Mouse (Mus musculus): Measurements from ENCODE around the gene Tmc6.
"Not testable (repeated sequence)": the region's sequence is repeated elsewhere in the genome, so short reads cannot be mapped to it uniquely, and the experiment has no call there.

The Tmc6 gene

DNA sequence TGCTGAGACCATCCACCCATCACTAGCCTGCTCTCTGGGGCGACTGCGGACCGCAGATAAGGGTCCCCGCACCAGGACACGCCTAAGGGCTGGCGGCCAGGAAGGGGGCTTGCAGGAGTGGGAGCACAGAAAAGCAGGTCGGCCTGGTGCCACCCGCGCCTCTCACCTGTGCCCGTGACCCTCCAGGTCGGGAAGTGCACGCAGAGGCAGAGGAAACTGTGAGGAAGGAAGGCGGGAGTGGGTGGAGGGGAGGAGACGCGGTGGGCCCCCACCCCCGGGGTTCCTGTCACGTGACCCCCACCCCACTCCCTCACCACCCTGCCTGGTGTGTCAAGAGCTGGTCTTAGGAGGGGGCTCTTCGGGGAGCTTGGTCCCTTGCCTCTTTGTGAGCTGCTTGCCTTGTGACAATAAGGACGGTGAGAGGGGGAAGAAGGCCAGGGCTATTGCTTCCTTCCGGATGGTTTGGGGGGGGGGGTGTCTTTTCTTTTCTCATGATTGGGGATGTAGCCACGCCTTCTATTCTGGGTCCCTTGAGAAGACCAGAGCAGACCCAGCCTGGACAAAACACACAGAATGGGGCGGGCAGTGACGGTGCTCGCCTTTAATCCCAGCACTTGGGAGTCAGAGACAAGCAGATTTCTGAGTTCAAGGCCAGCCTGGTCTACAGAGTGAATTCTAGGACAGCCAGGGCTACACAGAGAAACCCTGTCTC is at the start of gene Tmc6, which contains the start of gene Tmc8:
TSS of gene Tmc6 (minus strand) at position 206 of the 712 bp plus-strand sequence.
TSS of gene Tmc8 (plus strand) at position 84 of the 712 bp plus-strand sequence.
- no peak for DNase-seq (ENCODE audit: low read depth, low spot score)

DNA sequence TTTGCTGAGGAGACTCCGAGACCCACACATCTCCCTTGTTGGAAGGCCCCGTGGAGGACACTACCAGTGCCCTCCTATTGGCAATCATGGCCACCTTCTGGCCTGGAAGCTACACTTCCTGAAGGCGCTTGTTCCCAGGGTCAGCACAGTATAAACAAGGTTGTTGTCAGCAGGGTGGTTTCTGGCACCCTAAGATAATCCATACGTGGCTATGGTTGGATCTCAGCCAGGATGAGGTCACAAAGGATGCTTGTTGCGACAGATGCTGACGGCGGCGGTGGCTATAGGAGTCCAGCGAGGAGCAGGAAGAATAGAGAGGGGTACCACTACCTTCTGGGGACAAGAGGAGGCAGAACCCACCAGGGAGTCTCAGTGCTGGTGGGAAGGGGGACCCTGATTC is 48.4 kb upstream of the Tmc6 start:
- no peak for DNase-seq (ENCODE audit: low read depth, low spot score)

DNA sequence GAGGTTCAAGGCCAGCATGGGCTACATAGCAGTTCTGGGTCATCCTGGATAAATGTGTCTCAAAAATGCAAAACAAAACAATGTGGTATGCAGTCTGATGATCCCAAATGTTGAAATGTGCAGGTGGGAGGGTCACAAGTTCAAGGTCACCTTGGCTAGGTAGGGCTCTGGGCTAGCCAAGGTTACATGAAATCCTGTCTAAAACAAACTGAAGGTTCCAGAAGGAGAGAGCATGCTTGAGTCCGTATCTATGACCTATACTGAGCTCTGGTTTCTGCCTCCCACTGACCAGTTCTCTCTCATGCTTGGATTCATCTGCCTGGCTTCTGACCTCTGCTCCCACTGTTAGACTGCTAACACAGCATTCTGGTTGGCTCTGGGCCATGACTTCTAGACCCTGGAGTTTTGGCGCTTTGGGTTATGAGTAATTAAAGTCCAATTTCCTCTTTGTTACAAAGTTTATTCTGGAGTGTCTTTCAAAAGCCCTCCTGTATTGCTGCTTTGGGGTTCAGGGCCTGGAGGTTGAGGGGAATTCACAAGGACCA is 47.7 kb upstream of the Tmc6 start:
- no peak for DNase-seq (ENCODE audit: low read depth, low spot score)

DNA sequence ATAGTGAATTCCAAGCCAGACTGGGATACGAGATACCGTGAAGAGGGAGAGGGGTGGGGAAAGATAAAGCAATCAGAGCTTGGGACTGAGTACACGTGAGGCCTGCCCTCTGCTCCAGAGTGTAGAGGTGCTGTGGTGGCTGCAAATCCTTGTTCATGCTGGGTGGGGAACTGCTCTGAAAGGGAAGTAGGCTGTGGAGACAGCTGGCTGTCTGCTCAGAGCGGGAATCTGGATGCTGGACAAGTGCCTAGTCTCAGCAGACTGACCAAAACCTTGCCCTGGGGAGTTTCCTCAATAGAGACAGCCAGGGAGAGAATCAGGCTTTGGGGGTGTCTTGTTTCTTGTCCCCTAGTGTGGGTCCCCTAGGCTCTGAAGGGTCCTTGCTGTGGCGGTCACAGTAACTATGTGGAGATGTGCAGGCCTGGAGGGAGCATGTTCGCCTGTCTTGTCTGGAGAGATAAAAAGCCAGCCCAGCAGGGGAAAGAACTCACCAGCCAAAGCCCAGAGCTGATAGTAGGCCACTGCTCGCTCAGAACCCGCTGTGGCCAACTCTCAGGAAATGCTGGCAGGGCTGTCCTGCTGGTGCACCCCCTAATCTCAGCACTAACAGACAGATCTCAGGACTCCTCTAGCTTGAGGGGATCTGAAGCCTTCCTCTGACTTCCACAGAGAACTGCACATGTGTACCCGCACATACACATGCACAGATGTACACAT is 47.0 kb upstream of the Tmc6 start:
- DNase-seq (ENCODE audit: low read depth, low spot score), result no peak

DNA sequence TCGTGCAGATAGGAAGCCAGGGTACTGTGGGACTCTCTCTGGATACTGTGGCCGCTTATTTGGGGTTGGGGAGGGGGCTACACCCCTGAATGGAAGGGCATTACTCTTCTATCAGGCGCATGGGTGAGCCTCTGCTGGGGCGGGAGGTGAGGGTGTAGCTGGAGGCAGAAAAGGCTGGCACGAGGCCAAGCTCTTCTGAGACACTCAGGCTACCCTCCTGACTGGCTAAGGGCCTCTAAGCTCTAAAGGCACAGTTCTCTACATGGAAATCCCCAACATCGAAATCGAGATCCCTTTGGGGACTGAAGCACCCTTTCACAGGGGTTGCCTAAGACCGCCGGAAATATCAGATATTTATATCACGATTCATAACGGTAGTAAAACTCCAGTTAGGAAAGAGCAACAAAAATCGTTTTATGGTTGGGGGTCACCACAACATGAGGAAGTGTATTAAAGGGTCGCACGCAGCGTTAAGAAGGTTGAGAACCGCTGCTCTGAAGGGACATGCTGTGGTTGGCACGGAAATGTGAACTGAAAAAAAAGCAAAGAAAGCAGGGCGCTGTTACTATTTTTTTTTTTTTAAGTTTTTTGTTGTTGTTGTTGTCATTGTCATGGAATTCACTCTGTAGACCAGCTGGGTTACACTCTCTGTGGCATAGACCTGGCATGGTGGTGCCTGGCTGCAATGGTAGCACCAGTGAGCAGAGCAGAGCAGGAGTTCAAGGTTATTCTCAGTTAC is 46.3 kb upstream of the Tmc6 start:
- DNase-seq (ENCODE audit: low read depth, low spot score), result no peak

DNA sequence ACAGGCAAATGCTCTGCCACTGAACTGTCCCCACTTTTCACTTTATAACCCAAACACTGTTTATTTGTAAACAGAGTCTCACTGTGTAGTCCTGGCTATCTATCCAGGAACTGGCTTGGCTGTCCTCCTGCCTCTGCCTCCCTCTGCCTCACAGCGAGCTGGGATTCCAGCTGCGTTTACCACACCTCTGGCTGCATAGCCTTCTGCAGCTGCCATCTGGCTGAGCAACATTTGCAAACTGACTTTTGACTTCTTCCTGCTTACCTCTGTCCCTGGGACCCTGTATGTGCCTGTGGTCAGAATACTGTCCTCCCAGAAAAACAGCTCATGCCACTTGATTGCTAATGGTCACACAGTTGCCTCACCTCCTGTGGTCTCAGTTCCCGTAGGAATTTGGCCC is 45.4 kb upstream of the Tmc6 start:
- no peak for DNase-seq (ENCODE audit: low read depth, low spot score)

DNA sequence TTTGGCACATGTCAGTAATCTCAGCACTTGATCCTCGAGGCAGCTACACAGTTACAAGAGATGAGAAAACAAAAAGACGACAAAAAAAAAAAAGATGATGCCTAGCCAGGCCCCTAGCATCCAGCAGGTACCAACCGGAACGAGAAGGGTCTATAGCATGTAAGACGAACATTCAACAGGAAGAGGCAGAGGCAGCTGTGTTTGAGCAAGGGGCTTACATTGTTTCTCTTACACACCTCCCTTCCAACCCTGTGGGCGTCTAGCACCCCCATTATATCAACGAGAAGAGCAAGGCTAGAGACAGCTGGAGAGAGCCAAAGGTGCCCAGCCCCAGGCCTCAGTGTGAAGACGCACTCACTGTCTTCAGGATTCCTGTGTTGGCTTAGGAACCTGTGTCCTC is 44.9 kb upstream of the Tmc6 start:
- DNase-seq (ENCODE audit: low read depth, low spot score), result no peak

DNA sequence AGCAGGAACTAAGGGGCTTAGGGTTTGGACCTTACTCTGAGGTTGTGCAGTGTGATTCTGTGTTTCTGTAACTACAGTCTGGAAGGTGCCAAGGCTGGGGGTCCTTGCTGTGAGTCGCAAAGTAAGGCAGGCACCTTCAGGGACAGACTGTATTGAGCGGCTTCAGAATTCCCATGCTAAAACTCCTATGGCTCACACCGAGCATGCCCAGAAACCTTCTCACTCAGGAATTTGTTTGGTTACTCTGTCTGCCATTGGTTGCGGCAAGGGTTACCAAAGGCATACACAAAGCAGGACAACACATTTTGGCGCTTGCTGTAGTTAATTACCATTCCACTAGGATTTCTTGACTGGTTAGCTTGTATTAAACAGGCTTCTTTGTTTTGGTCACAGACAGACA is 44.2 kb upstream of the Tmc6 start:
- DNase-seq (ENCODE audit: low read depth, low spot score), result no peak

DNA sequence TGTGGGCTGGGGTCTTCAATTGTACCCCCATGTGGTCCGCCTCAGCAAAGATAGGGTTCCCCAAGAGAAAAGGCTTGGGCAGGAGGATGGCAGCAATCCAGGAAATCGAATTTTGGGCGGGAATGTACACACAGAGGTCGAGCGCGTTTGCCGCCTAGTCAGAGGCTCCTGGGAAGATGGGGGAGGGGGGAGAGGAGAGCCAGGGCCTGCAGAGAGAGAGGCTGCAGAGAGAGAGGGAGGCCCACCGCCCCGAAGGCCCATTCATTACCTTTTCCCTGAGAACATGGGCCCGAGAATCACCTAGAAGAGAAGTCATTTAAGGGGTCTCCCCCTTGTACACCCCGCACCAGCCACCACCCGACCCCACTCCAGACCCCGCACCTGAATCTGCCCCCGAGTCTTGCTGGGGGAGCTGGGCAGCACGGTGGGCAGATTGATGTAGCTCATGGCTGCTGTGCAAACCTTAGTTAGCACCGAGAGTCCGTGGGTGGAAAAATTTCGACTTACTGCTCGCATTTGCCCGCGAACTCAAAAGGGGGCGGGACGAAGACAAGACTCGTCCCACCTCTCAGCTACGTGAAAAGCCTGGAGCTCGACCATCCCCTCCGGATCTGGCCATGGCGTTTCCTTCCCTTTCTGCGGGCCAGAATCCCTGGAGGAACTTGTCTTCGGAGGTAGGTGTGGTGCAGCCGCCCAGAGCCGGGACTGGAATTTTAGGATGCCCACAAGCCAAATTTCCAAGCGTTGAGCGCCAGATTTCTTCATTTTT is 43.5 kb upstream of the Tmc6 start, which contains the start of the genes Afmid and Tk1:
TSS of gene Afmid (plus strand) at position 592 of the 769 bp plus-strand sequence.
TSS of gene Tk1 (minus strand) at position 760 of the 769 bp plus-strand sequence.
- DNase-seq (ENCODE audit: low read depth, low spot score), result no peak

DNA sequence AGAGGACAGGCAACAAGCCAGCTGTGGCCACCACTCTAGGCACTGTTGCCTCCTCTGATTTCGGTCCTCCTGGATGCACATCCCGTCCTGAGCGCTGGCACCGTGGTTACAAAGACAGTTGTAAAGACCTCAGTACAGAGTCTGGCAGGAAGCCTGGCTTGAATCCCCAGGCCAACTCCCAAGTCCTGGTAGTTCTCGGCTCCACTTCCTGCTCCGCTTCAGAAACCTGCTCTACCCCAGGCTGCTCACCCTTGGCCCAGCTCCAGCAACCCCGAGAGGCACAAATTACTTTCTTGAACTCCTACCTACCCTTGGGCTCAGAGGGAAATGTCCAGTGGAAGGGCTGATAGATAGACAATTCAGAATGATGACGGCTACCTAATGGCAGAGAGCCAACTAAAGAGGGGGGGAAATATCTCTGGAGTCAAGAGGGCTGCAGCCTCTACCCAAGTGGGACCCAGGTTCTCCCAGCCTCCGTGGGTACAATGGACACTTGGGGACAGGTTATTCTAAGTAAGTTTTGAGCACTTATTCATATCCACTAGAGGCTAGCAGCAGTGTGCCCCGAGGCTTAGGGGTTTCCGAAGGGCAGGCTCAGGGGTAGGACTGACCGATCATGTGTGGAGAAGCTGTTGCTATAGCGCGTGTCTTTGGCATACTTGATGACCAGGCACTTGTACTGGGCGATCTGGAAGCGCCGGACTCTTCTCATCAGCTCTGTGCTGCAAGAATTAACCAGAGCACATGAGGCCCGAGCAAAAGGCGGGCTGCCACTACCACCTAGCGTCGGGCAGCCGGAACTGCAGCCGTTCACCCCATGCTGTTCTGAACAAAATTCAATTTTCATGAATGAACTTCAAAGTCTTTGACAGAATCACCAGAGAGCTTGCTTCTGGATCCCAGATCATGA is 42.3 kb upstream of the Tmc6 start:
- no peak for DNase-seq (ENCODE audit: low read depth, low spot score)

DNA sequence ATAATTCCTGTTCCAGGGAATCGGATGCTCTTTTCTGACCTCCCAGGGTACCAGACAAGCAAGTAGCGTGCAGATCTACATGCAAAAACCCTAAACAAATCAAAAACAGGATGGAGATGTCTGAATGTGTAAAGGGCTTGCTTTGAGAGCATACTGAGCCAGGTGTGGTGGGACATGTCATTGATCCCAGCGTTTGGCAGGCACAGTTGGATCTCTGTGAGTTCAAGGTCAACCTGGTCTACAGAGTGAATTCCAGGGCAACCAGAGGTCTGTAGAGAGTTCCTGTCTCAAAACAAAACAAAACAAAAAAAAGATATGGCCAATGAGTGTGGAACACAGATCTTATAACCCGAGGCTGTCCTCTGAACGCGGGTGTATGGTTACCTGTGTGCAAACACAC is 41.4 kb upstream of the Tmc6 start:
- no peak for DNase-seq (ENCODE audit: low read depth, low spot score)

DNA sequence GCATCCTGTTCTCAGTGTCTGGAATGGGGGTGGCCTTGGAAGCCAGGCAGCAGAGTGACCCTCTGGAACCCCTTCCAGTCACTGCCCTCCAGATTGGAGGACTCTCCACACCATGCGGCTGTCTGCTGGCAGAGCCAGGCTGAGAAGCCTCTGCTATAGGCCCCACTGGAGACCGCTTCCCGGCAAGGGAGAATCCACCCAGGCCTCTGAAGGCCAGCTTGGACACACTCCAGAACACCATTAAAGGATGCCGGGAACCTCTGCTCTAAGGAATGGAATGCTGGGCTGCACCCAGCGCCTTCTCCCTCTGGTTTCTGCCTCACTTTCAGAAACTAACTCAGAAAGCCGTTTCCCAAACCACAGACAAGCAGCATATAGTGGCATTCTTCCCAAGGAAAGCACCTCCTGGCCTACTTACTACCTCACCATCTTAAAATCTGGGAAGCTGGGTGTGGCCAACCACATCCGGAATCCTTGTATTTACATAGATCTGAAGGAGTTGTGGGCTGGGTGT is 40.8 kb upstream of the Tmc6 start:
- no peak for DNase-seq (ENCODE audit: low read depth, low spot score)

DNA sequence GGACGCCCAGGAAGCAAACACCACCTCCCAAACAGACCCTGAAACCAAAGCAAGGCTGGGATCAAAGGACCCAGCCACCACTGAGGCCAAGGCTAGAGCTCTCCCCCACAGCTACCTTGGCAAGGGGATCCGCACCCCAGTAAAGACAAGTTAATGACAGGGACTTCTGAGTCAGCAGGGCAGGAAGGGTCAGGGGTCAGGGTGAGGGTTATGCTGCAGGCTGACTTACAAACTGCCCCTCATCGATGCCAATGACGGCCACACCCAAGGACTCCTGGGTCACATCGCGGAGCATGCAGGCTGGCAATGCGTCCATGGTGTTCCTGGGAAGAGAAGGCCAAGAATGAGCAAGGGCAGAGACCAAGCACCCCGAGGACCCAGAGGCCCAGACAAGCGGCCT is 39.9 kb upstream of the Tmc6 start:
- no peak for DNase-seq (ENCODE audit: low read depth, low spot score)

DNA sequence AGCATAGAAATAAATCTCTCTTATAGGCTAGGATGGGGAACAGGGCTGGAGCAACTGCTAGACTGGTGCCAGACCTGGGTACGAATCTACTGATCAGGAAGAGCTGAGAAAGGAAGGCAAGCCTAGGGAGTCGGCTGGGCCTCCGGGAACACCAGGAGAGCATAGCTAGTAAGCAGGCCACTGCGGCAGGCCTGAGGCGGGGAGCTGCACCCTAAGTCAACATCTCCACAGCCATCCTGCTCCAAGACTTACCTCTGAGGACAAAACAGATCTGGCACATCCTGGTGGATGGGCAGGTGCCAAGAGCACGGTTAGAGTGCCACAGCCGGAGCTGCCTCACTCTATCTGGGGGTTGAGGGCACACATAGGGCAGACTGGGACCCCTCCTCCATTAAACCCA is 38.2 kb upstream of the Tmc6 start:
- DNase-seq (ENCODE audit: low read depth, low spot score), result no peak

DNA sequence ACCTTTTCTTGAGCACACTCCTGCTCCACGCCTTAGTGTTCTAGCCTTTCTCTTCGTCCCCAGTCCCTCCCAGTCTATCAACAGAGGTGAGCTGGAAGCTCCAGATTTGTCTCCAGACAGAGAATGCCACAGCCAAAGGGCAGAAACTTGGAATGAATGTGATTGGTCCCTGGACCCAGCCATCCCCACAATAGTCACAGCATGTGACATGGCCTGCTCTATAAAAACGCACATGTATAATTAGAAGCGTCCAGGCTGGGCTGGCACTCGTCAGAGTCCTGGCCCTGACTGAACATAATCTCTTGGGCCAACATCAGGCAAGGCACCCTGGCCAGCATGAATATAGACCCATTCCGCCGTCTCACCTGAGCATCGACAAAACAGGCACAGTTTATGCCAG is 37.1 kb upstream of the Tmc6 start:
- no peak for DNase-seq (ENCODE audit: low read depth, low spot score)

DNA sequence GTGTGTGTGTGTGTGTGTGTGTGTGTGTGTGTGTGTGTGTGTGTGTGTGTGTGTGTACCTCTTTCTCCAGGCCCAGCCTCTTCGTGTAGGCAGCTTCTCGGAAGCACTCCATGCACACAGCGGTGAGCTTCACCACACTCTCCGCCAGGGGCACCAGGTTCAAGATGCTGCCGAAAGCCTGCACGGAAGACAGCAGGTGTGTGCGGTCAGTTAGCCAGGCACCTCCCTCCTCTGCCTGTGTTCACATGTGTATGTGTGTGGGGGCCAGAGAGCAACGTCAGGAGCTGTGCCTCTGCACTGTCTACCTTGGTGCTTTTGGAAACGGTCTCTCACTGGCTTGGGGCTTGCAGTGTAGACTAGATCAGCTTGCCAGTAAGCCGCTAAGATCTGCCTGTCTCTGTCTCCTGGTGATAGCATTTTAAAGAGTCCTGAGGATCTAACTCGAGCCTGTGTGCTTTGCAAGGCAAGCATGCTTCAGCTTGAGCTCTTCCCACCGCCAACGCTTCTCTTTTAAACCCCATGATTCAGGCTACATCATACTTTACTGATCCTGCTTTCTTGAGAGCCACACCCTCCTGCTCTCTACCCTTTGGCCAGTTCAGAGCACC is 34.5 kb upstream of the Tmc6 start:
- DNase-seq (ENCODE audit: low read depth, low spot score), result no peak

DNA sequence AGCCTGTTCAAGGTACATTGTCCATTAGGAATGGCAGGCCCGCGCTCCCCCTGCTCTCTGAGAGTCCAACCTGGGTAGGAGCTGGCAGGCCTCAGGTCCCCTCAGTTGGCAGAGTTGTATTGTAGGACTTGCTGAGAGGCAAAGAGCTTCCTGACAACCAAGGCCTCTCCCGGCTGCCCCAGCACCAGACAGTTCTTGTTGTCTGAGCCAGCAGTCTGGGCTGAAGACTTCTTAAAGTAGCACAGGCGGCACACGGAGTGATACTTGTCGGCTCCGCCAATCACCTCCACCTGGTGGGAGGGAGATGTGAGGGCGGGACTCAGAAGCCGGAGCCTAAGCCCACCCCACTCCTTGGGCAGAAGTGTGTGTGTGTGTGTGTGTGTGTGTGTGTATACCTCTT is 33.9 kb upstream of the Tmc6 start:
- not testable (repeated sequence) for DNase-seq (ENCODE audit: low read depth, low spot score)

DNA sequence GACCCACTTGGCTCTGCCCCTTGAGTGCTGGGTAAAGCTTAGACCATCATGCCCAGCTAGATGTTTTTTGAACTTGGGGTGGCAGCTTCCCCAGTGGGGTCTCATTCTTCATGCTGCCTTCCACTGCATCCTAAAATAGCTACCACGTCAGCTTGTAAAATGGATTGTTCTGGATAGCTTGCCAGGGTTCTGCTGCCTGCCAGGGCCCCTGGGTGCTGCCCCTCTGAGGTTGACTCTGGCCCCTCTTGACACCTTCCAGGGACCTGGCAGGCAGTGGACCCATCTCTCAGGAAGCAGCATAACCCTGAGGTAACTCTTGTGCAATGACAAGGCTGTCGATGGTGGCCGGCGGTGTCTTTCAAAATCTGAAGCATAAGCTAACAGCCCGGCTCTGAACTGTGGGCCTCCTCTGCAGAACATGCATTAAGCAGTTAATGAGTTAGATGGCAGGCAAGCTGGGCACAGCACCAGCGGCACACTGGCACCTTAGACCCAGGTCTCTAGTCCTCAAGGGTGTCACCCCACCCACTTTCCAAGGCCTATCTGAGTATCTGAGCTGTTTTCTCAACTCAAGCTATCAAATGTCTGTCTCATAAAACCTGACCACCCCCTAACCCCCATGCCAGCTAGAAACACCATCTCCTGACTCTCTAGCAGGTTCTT is 32.8 kb upstream of the Tmc6 start:
- no peak for DNase-seq (ENCODE audit: low read depth, low spot score)

DNA sequence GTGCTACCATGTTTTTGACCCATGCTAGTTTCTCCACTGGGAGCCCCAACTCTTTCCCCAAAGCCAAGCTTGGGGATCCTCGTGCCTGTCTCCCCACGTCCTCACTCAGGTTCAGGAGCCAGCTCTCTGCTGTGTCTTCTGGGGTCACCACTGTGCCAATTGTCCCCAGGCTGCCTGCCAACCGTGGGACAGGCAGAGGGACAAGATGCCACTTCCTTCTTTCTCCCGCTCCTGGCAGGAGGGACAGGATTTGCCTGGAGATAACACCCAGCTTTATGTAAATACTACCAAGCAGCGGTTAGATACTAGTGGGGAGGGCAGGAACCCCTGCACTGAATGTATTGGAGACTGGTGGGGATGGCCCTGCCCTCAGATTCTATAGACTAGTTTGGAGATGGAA is 31.9 kb upstream of the Tmc6 start:
- no peak for DNase-seq (ENCODE audit: low read depth, low spot score)
